Mouse (Mus musculus): ENCODE results near the gene Nr5a2. TPM values are rescaled to one million over a fixed set of nuclear protein-coding genes. Genes with fewer than 3 reads are reported as not detected.

Nr5a2 gene
- 8.4 and 9.0 TPM in 2 replicates for polyA plus RNA-seq (2015; fragmentation: Nextera tagmentation; extraction: Ambion mirVana)

- ATAC-seq = peak; percentile 93
- H3K27ac ChIP-seq (ENCODE audit: low read length) = peak within 1 kb of the TSS; percentile 85
- H3K4me2 ChIP-seq (ENCODE audit: low read depth, low read length) = peak within 1 kb of the TSS; percentile 53
- H3K36me3 ChIP-seq (ENCODE audit: control insufficient read depth, insufficient read depth, low read length) = no peaks in the 10 kb centered on the region
- no peaks in the 10 kb centered on the region for H3K9me3 ChIP-seq (ENCODE audit: control insufficient read depth, low read length)
- H3K9ac ChIP-seq (ENCODE audit: low read depth, low read length) = peak within 1 kb of the TSS; percentile 57
- 33% methylated on average over 4 of the region's 4 CpGs for WGBS
- H3K4me3 ChIP-seq (ENCODE audit: low read length) = peak within 1 kb of the TSS; percentile 41
- no peaks in the 10 kb centered on the region for H3K27me3 ChIP-seq (replicated peaks; ENCODE audit: control insufficient read depth, insufficient read depth, low read length)
- H3K4me1 ChIP-seq (ENCODE audit: control insufficient read depth, insufficient read depth, low read length) = no peaks in the 10 kb centered on the region
Measured at GRCm38 (mm10) chr1:136960428-136961012, at the start of gene Nr5a2. Gene Nr5a2, minus strand, starts transcription at chr1:136960448.

- H3K36me3 ChIP-seq (ENCODE audit: control insufficient read depth, insufficient read depth, low read length) = no peaks in the 10 kb centered on the region
- no peak overlapping the region for H3K4me2 ChIP-seq (ENCODE audit: low read depth, low read length)
- no peak overlapping the region for H3K9ac ChIP-seq (ENCODE audit: low read depth, low read length)
- no peaks in the 10 kb centered on the region for H3K9me3 ChIP-seq (ENCODE audit: control insufficient read depth, low read length)
- no peak overlapping the region for H3K27ac ChIP-seq (ENCODE audit: low read length)
- no peak overlapping the region for H3K4me3 ChIP-seq (ENCODE audit: low read length)
- 58% methylated on average over 6 of the region's 6 CpGs for WGBS
- ATAC-seq = no peak
- no peaks in the 10 kb centered on the region for H3K27me3 ChIP-seq (replicated peaks; ENCODE audit: control insufficient read depth, insufficient read depth, low read length)
- H3K4me1 ChIP-seq (ENCODE audit: control insufficient read depth, insufficient read depth, low read length) = no peaks in the 10 kb centered on the region
Measured at GRCm38 (mm10) chr1:137008726-137009239, 48.5 kb upstream of the Nr5a2 start.

GRCm38 (mm10) chr1:137003816-137004215 is 43.6 kb upstream of the Nr5a2 start:
- H3K27me3 ChIP-seq (replicated peaks; ENCODE audit: control insufficient read depth, insufficient read depth, low read length) = no peaks in the 10 kb centered on the region
- no peaks in the 10 kb centered on the region for H3K36me3 ChIP-seq (ENCODE audit: control insufficient read depth, insufficient read depth, low read length)
- H3K4me2 ChIP-seq (ENCODE audit: low read depth, low read length) = no peak overlapping the region
- 100% methylated on average over 1 of the region's 1 CpGs for WGBS
- no peak for ATAC-seq
- no peaks in the 10 kb centered on the region for H3K4me1 ChIP-seq (ENCODE audit: control insufficient read depth, insufficient read depth, low read length)
- no peak overlapping the region for H3K4me3 ChIP-seq (ENCODE audit: low read length)
- H3K9me3 ChIP-seq (ENCODE audit: control insufficient read depth, low read length) = no peaks in the 10 kb centered on the region
- H3K9ac ChIP-seq (ENCODE audit: low read depth, low read length) = no peak overlapping the region
- H3K27ac ChIP-seq (ENCODE audit: low read length) = no peak overlapping the region

GRCm38 (mm10) chr1:137003144-137003543 is 42.9 kb upstream of the Nr5a2 start:
- H3K27ac ChIP-seq (ENCODE audit: low read length) = no peak overlapping the region
- no peak overlapping the region for H3K4me3 ChIP-seq (ENCODE audit: low read length)
- H3K9ac ChIP-seq (ENCODE audit: low read depth, low read length) = no peak overlapping the region
- no peaks in the 10 kb centered on the region for H3K4me1 ChIP-seq (ENCODE audit: control insufficient read depth, insufficient read depth, low read length)
- WGBS = 95% methylated on average over 1 of the region's 1 CpGs
- H3K36me3 ChIP-seq (ENCODE audit: control insufficient read depth, insufficient read depth, low read length) = no peaks in the 10 kb centered on the region
- no peaks in the 10 kb centered on the region for H3K27me3 ChIP-seq (replicated peaks; ENCODE audit: control insufficient read depth, insufficient read depth, low read length)
- H3K9me3 ChIP-seq (ENCODE audit: control insufficient read depth, low read length) = no peaks in the 10 kb centered on the region
- ATAC-seq = peak; percentile 61; the same call in 1 of the 2 replicates
- H3K4me2 ChIP-seq (ENCODE audit: low read depth, low read length) = no peak overlapping the region

GRCm38 (mm10) chr1:136991762-136992352 is 31.6 kb upstream of the Nr5a2 start:
- Histone ChIP-seq H3K4me2 (ENCODE audit: low read depth, low read length) (no peak overlapping the region), H3K36me3 (ENCODE audit: control insufficient read depth, insufficient read depth, low read length) (no peaks in the 10 kb centered on the region), H3K27me3 (replicated peaks; ENCODE audit: control insufficient read depth, insufficient read depth, low read length) (no peaks in the 10 kb centered on the region), H3K9me3 (ENCODE audit: control insufficient read depth, low read length) (no peaks in the 10 kb centered on the region), H3K4me1 (ENCODE audit: control insufficient read depth, insufficient read depth, low read length) (no peaks in the 10 kb centered on the region), H3K9ac (ENCODE audit: low read depth, low read length) (no peak overlapping the region), H3K4me3 (ENCODE audit: low read length) (no peak overlapping the region), H3K27ac (ENCODE audit: low read length) (peak overlapping the region; percentile 33)
- ATAC-seq = peak; percentile 86
- 38% methylated on average over 8 of the region's 8 CpGs for WGBS

- H3K36me3 ChIP-seq (ENCODE audit: control insufficient read depth, insufficient read depth, low read length) = no peaks in the 10 kb centered on the region
- no peak overlapping the region for H3K9ac ChIP-seq (ENCODE audit: low read depth, low read length)
- no peak overlapping the region for H3K4me2 ChIP-seq (ENCODE audit: low read depth, low read length)
- no peaks in the 10 kb centered on the region for H3K27me3 ChIP-seq (replicated peaks; ENCODE audit: control insufficient read depth, insufficient read depth, low read length)
- H3K4me1 ChIP-seq (ENCODE audit: control insufficient read depth, insufficient read depth, low read length) = peaks cover 3% of the 10 kb centered on the region; the same call in 1 of the 2 replicates
- ATAC-seq = peak; percentile 89
- H3K9me3 ChIP-seq (ENCODE audit: control insufficient read depth, low read length) = no peaks in the 10 kb centered on the region
- WGBS = 60% methylated on average over 5 of the region's 5 CpGs
- no peak overlapping the region for H3K4me3 ChIP-seq (ENCODE audit: low read length)
- peak overlapping the region; percentile 18; the same call in 1 of the 2 replicates for H3K27ac ChIP-seq (ENCODE audit: low read length)
Measured at GRCm38 (mm10) chr1:136980253-136980893, 20.1 kb upstream of the Nr5a2 start.

GRCm38 (mm10) chr1:136977867-136978266 is 17.6 kb upstream of the Nr5a2 start:
- no peak for ATAC-seq
- no peaks in the 10 kb centered on the region for H3K9me3 ChIP-seq (ENCODE audit: control insufficient read depth, low read length)
- H3K9ac ChIP-seq (ENCODE audit: low read depth, low read length) = no peak overlapping the region
- H3K4me1 ChIP-seq (ENCODE audit: control insufficient read depth, insufficient read depth, low read length) = peaks cover 3% of the 10 kb centered on the region; the same call in 1 of the 2 replicates
- H3K27ac ChIP-seq (ENCODE audit: low read length) = no peak overlapping the region
- no peaks in the 10 kb centered on the region for H3K36me3 ChIP-seq (ENCODE audit: control insufficient read depth, insufficient read depth, low read length)
- H3K27me3 ChIP-seq (replicated peaks; ENCODE audit: control insufficient read depth, insufficient read depth, low read length) = no peaks in the 10 kb centered on the region
- 75% methylated on average over 3 of the region's 3 CpGs for WGBS
- no peak overlapping the region for H3K4me3 ChIP-seq (ENCODE audit: low read length)
- H3K4me2 ChIP-seq (ENCODE audit: low read depth, low read length) = no peak overlapping the region

- H3K27me3 ChIP-seq (replicated peaks; ENCODE audit: control insufficient read depth, insufficient read depth, low read length) = no peaks in the 10 kb centered on the region
- H3K4me1 ChIP-seq (ENCODE audit: control insufficient read depth, insufficient read depth, low read length) = 0 out of 2 replicates have a peak, but pooled peaks cover 1% of the 10 kb centered on the region
- no peak overlapping the region for H3K4me2 ChIP-seq (ENCODE audit: low read depth, low read length)
- no peaks in the 10 kb centered on the region for H3K9me3 ChIP-seq (ENCODE audit: control insufficient read depth, low read length)
- H3K36me3 ChIP-seq (ENCODE audit: control insufficient read depth, insufficient read depth, low read length) = no peaks in the 10 kb centered on the region
- WGBS = 72% methylated on average over 3 of the region's 3 CpGs
- no peak overlapping the region for H3K4me3 ChIP-seq (ENCODE audit: low read length)
- no peak overlapping the region for H3K27ac ChIP-seq (ENCODE audit: low read length)
- no peak overlapping the region for H3K9ac ChIP-seq (ENCODE audit: low read depth, low read length)
- ATAC-seq = no peak
Measured at GRCm38 (mm10) chr1:136974040-136974439, 13.8 kb upstream of the Nr5a2 start.

- no peak; the same call in 1 of the 2 replicates for ATAC-seq
- 80% methylated on average over 5 of the region's 5 CpGs for WGBS
- 0 out of 2 replicates have a peak, but pooled peaks cover 3% of the 10 kb centered on the region for H3K4me1 ChIP-seq (ENCODE audit: control insufficient read depth, insufficient read depth, low read length)
- no peak overlapping the region for H3K4me3 ChIP-seq (ENCODE audit: low read length)
- H3K9me3 ChIP-seq (ENCODE audit: control insufficient read depth, low read length) = no peaks in the 10 kb centered on the region
- no peaks in the 10 kb centered on the region for H3K36me3 ChIP-seq (ENCODE audit: control insufficient read depth, insufficient read depth, low read length)
- no peak overlapping the region for H3K27ac ChIP-seq (ENCODE audit: low read length)
- no peak overlapping the region for H3K9ac ChIP-seq (ENCODE audit: low read depth, low read length)
- no peak overlapping the region for H3K4me2 ChIP-seq (ENCODE audit: low read depth, low read length)
- H3K27me3 ChIP-seq (replicated peaks; ENCODE audit: control insufficient read depth, insufficient read depth, low read length) = no peaks in the 10 kb centered on the region
Measured at GRCm38 (mm10) chr1:136973016-136973415, 12.8 kb upstream of the Nr5a2 start.
